Mouse (Mus musculus): Measurements from ENCODE around the gene Acta1. TPM values are rescaled to one million over a fixed set of nuclear protein-coding genes. Genes with fewer than 3 reads are reported as not detected.

Acta1 gene
- polyA plus RNA-seq, 1 experiment from 2014 or later = 7.6 TPM

DNA sequence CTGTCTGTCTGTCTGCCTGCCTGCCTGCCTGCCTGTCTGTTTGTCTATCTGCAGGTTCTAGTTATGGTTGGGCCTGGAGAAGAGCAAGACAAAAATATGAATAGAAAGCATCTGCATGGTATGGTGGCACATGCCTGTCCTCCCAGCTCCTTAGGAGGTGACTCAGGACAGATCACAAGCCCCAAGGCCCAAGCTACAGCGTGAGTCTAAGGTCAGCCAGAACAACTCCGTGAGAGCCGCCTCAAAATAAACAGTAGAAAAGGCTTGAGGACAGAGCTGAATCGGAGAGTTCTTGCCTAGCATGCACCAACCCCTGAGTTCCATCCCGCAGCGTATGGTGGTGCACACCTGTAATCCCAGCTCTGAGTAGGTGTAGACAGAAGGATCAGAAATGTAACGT, 28.8 kb downstream of the Acta1 start:
- Histone ChIP-seq H3K9ac (ENCODE audit: low read depth, low read length) (no peak overlapping the region), H3K4me1 (replicated peaks; ENCODE audit: control insufficient read depth, insufficient read depth, low read length) (no peaks in the 10 kb centered on the region), H3K27ac (ENCODE audit: low read depth, low read length) (no peak overlapping the region), H3K9me3 (ENCODE audit: control insufficient read depth) (no peaks in the 10 kb centered on the region), H3K27me3 (replicated peaks; ENCODE audit: control insufficient read depth, insufficient read depth, low read length) (peaks cover 11% of the 10 kb centered on the region), H3K36me3 (ENCODE audit: control insufficient read depth, insufficient read depth) (no peaks in the 10 kb centered on the region), H3K4me2 (replicated peaks; ENCODE audit: low read depth) (no peak overlapping the region), H3K4me3 (ENCODE audit: low read depth, low read length) (no peak overlapping the region)
- ATAC-seq = no peak
- no peak for TF ChIP-seq CTCF (IDR thresholded peaks at IDR 0.05; ENCODE audit: low read depth)
- 55% methylated on average over 7 of the region's 7 CpGs for WGBS

DNA sequence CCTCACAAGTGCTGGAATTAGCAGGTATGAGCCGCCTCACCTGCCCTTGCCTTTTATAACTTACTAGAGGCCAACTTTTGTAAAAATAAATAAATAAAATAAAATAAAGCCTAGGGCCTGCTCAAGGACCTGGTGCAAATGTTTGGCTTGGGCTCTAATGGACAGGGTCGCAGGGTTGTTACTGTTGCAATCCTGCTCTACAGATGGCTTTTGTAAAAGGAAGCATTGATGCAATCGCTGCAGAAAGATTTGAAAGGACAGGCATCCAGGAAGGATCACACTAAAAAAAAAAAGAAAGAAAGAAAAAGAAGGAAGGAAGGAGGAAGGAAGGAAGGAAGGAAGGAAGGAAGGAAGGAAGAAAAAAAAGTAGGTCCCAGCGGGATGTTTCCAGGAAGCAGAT, 34.2 kb downstream of the Acta1 start:
- peaks cover 8% of the 10 kb centered on the region for H3K27me3 ChIP-seq (replicated peaks; ENCODE audit: control insufficient read depth, insufficient read depth, low read length)
- no peaks in the 10 kb centered on the region for H3K9me3 ChIP-seq (ENCODE audit: control insufficient read depth)
- no peak overlapping the region for H3K27ac ChIP-seq (ENCODE audit: low read depth, low read length)
- ATAC-seq = no peak
- H3K4me3 ChIP-seq (ENCODE audit: low read depth, low read length) = no peak overlapping the region
- H3K4me1 ChIP-seq (replicated peaks; ENCODE audit: control insufficient read depth, insufficient read depth, low read length) = no peaks in the 10 kb centered on the region
- H3K4me2 ChIP-seq (replicated peaks; ENCODE audit: low read depth) = 0 out of 2 replicates have a peak overlapping the region, but pooled peaks have one; percentile 98
- no peaks in the 10 kb centered on the region for H3K36me3 ChIP-seq (ENCODE audit: control insufficient read depth, insufficient read depth)
- WGBS = 66% methylated on average over 4 of the region's 4 CpGs
- no peak for TF ChIP-seq CTCF (IDR thresholded peaks at IDR 0.05; ENCODE audit: low read depth)
- H3K9ac ChIP-seq (ENCODE audit: low read depth, low read length) = no peak overlapping the region

DNA sequence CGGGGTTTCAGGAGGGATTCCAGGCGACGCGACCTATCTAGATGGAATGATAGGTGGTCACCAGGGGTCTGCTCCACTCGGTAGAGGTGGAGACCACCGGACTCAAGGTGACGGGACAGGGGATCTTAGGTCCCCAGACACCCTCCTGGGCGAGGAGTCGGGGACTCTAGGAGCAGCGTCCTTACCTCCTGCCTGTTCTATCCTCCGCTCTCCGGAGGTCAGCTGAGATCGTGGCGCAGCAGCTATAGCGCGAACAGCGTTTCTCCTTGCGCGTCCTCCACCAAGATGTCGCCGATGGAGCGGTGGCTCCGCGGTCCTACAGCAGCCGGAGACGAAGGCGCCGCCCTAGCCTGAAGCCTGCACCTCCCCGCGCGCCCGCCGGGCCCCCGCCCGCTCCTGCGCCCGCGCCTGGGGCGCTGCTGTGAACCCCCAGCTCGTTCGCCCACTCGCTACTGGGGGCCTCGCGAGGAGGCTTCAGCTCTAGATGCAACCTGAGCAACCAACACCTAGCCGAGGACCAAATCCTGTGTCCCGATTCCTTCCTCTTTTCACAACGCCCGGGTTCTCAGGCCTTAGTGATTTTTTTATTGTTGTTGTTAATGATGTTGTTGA, 34.8 kb downstream of the Acta1 start, which contains the start of gene Ccsap:
Gene Ccsap, minus strand, starts transcription at position 562 of the 612 bp plus-strand sequence.
- Histone ChIP-seq H3K36me3 (ENCODE audit: control insufficient read depth, insufficient read depth) (no peaks in the 10 kb centered on the region), H3K4me2 (replicated peaks; ENCODE audit: low read depth) (peak within 1 kb of the TSS; percentile 98), H3K9ac (ENCODE audit: low read depth, low read length) (peak within 1 kb of the TSS; percentile 60), H3K4me3 (ENCODE audit: low read depth, low read length) (peak within 1 kb of the TSS; percentile 81), H3K27ac (ENCODE audit: low read depth, low read length) (peak within 1 kb of the TSS; percentile 66), H3K27me3 (replicated peaks; ENCODE audit: control insufficient read depth, insufficient read depth, low read length) (peaks cover 5% of the 10 kb centered on the region; the same call in 1 of the 2 replicates), H3K4me1 (replicated peaks; ENCODE audit: control insufficient read depth, insufficient read depth, low read length) (no peaks in the 10 kb centered on the region), H3K9me3 (ENCODE audit: control insufficient read depth) (no peaks in the 10 kb centered on the region)
- TF ChIP-seq CTCF (IDR thresholded peaks at IDR 0.05; ENCODE audit: low read depth) = no peak
- WGBS = 1% methylated on average over 47 of the region's 48 CpGs
- peak; percentile 52 for ATAC-seq

DNA sequence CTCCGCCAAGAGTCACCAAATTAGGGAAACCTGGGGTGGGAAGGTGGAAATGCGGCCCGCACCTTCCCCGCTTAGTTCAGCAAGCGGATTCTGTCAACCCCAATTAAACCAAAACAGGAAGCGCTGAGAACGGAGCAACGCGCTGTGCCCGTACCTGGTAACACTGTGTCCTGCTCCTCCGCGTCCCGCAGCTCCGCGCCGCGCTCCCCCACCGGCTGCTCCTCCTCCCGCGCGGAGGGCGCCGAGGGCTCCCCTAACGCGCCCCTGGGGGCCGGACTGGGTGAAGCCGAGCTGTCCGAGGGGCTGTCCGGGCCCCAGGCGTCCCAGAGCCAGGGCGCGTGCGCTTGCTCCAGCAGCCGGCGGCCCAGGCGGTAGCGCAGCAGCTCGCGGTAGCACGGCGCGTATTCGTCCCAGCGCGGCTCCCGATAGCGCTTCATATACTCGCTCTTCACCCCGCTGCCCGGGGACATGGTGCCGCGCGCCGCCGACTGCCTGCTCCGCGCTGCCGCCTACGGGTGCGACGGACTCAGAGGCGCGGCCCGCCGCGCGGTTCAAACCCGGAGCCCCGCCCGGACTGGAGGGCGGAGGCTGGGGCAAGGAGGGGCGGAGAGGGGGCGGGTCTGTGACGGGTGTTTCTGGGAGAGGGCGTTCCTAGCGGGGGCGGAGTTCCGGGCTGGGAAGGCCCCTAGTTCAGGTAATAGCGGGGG, 35.5 kb downstream of the Acta1 start:
- H3K4me3 ChIP-seq (ENCODE audit: low read depth, low read length) = peak overlapping the region; percentile 81
- H3K27me3 ChIP-seq (replicated peaks; ENCODE audit: control insufficient read depth, insufficient read depth, low read length) = peaks cover 3% of the 10 kb centered on the region; the same call in 1 of the 2 replicates
- H3K27ac ChIP-seq (ENCODE audit: low read depth, low read length) = peak overlapping the region; percentile 66
- peak overlapping the region; percentile 98 for H3K4me2 ChIP-seq (replicated peaks; ENCODE audit: low read depth)
- TF ChIP-seq CTCF (IDR thresholded peaks at IDR 0.05; ENCODE audit: low read depth) = peak; percentile 67
- peak overlapping the region; percentile 60 for H3K9ac ChIP-seq (ENCODE audit: low read depth, low read length)
- under 1% methylated on average over 77 of the region's 79 CpGs for WGBS
- H3K36me3 ChIP-seq (ENCODE audit: control insufficient read depth, insufficient read depth) = no peaks in the 10 kb centered on the region
- no peaks in the 10 kb centered on the region for H3K9me3 ChIP-seq (ENCODE audit: control insufficient read depth)
- H3K4me1 ChIP-seq (replicated peaks; ENCODE audit: control insufficient read depth, insufficient read depth, low read length) = no peaks in the 10 kb centered on the region
- peak; percentile 96 for ATAC-seq

DNA sequence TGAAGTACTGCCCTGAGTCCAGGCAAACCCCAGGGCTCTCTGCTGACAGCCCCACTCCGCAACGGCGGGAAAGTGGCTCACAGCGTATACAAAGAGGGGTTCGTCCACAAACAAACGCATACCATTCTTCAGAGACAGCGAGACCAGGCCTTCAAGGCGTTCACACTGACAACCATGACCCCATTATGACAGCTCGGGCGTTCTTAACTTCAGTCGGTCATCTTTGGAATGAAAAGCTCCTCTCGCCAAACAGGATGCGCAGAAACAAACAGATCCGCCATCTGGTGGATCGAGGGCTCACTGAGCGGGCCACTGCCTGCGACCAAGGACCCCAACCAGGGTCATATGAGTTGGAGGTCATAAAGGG, 36.0 kb downstream of the Acta1 start:
- Histone ChIP-seq H3K9me3 (ENCODE audit: control insufficient read depth) (no peaks in the 10 kb centered on the region), H3K27me3 (replicated peaks; ENCODE audit: control insufficient read depth, insufficient read depth, low read length) (no peaks in the 10 kb centered on the region; the same call in 1 of the 2 replicates), H3K36me3 (ENCODE audit: control insufficient read depth, insufficient read depth) (no peaks in the 10 kb centered on the region), H3K4me3 (ENCODE audit: low read depth, low read length) (peak overlapping the region; percentile 81), H3K9ac (ENCODE audit: low read depth, low read length) (peak overlapping the region; percentile 60), H3K4me2 (replicated peaks; ENCODE audit: low read depth) (peak overlapping the region; percentile 98), H3K27ac (ENCODE audit: low read depth, low read length) (no peak overlapping the region), H3K4me1 (replicated peaks; ENCODE audit: control insufficient read depth, insufficient read depth, low read length) (no peaks in the 10 kb centered on the region)
- WGBS = 2% methylated on average over 17 of the region's 17 CpGs
- TF ChIP-seq CTCF (IDR thresholded peaks at IDR 0.05; ENCODE audit: low read depth) = peak; percentile 34
- ATAC-seq = no peak

DNA sequence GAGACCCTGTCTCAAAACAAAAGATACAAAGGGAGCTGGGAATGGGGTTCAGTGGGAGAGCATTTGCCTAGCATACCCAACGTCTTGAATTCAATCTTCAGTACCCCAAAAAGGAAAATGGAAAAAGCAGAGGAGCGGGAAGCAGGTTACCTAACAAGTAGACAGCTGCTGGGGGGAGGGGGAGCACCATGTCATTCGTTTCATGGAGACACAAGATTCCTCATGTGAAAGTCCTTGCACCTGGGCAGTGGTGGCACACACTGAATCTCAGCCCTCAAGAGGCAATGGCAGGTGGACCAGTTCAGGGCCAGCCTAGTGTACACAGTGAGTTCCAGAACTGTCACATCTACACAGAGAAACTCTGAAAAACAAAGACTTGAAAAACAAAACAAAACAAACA, 37.2 kb downstream of the Acta1 start:
- Histone ChIP-seq H3K4me3 (ENCODE audit: low read depth, low read length) (no peak overlapping the region), H3K9me3 (ENCODE audit: control insufficient read depth) (no peaks in the 10 kb centered on the region), H3K27me3 (replicated peaks; ENCODE audit: control insufficient read depth, insufficient read depth, low read length) (no peaks in the 10 kb centered on the region), H3K27ac (ENCODE audit: low read depth, low read length) (no peak overlapping the region), H3K4me2 (replicated peaks; ENCODE audit: low read depth) (no peak overlapping the region), H3K36me3 (ENCODE audit: control insufficient read depth, insufficient read depth) (no peaks in the 10 kb centered on the region), H3K9ac (ENCODE audit: low read depth, low read length) (no peak overlapping the region), H3K4me1 (replicated peaks; ENCODE audit: control insufficient read depth, insufficient read depth, low read length) (no peaks in the 10 kb centered on the region)
- TF ChIP-seq CTCF (IDR thresholded peaks at IDR 0.05; ENCODE audit: low read depth) = no peak
- 81% methylated on average over 3 of the region's 3 CpGs for WGBS
- no peak for ATAC-seq
